Mouse (Mus musculus): ENCODE data around the gene Mal.

DNA sequence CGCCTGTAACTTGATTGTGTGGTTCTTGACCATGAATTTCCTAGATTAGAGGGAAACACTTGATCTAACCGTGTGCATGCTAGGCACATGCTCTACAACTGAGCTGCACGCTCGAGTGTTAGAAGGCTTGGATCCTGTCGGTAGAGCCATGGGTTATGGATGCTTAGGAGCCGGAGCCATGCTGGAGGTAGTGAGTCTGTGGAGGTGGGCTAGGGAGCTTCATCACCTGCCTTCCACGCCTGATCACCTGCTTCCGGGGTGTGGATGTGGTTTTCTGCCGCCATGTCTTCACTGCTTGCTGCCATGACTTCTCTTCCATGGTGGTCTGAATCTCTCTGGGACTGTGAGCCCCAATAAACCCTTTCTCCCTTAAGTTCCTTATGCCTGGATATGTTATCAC is 67.6 kb downstream of the Mal start:
- no peak for TF ChIP-seq ZNF384 (IDR thresholded peaks at IDR 0.05; ENCODE audit: low read depth, low read length)
- no peak for TF ChIP-seq MAFK (IDR thresholded peaks at IDR 0.05; ENCODE audit: insufficient read depth, low read depth, low read length)

Data from ES-E14 (cell line).